Mouse (Mus musculus) thymus, postnatal 36 days (tissue): ENCODE results near the gene Arl11.

Experiments used
- DNase-seq, 2 experiments: peaks; one replicate each; pipeline ENCODE4 v3.0.0; 2022; ENCODE audit warnings: mixed read lengths in 2 of 2

The Arl11 gene

DNA sequence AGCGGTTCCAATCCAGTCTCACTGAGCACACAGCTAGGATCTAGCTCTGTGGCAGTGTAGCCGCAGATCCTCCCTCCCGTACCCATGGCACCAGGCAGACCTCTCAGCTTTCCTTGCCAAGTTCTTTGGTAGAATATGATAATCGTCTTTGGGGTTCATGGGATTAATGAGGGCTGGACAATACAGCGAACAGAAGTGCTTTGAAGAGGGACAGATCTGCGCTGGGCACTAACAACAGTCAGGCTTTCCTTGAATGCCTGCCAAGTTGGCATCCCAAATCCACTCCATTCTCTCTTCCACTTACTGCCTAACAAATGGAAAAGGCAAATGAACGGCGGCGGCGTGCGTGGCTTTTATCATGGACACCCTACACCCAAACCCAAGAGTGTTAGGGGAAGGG lies 21.0 kb downstream of the Arl11 start:
- DNase-seq: no peak

DNA sequence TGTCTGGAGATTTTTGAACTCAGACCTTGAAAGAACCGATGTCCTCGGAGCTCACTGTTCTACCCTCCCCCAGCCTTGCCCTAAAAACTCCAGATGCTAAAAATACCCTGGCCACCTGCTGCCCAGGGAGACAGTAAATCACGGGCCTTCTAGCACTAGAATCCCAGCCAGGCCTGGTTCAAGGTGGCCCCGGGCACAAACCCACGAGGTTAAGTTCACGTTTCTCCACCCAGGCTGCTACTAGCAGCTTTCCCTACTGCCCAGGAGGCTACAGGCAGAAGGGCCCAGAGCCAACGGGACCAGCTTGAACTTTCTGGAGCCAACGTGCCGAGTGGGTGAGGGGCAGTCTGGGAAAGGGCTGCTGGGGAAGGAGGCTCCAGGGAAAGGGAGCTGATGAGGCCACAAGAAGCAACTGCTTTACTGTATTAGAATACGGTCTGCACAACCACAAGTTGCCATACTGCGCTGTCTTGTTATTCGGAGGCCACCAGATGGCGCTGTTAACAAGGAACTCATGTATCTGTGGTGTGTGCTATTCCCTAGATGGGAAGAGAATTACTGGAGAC lies 21.5 kb downstream of the Arl11 start:
- peak; percentile 60 to 72 for DNase-seq

DNA sequence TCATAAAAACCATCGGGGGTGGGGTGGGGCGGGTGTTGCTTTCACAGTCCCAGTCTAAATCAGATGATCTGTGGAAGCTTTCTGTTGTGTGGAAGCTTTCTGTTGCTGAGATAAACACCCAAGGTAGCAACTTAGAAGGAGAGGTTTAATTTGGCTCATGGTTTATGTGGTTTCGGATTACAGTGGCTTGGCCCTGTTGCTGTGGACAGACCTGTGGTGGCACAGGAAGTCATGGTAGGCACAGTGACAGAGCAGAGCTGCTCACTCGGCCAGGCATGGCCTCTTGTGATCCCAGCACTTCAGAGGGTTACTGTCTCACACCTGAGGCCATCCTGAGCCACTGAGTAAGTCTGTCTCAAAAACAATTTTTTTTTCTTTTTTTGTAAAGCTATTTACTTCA lies 29.8 kb downstream of the Arl11 start:
- DNase-seq: no peak

DNA sequence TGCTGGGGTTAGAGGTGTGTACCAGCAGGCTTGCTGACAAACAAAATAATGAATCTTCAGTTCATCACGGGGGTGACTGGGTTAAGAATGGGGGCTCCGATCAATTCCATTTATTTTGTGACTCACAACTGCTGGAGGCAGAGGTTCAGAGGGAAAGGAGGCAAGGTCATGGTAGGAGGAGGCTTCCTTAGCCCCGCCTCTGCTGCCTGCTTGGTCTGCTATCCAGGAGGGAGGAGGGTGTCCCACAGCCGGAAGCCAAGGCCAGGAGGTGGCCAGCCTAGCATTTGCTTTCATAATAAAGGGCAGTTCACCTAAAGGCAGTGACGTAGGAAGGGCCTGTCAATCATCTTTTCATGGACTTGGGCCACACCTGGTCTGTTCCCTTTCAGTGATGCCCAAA lies 35.0 kb downstream of the Arl11 start:
- no peak for DNase-seq

DNA sequence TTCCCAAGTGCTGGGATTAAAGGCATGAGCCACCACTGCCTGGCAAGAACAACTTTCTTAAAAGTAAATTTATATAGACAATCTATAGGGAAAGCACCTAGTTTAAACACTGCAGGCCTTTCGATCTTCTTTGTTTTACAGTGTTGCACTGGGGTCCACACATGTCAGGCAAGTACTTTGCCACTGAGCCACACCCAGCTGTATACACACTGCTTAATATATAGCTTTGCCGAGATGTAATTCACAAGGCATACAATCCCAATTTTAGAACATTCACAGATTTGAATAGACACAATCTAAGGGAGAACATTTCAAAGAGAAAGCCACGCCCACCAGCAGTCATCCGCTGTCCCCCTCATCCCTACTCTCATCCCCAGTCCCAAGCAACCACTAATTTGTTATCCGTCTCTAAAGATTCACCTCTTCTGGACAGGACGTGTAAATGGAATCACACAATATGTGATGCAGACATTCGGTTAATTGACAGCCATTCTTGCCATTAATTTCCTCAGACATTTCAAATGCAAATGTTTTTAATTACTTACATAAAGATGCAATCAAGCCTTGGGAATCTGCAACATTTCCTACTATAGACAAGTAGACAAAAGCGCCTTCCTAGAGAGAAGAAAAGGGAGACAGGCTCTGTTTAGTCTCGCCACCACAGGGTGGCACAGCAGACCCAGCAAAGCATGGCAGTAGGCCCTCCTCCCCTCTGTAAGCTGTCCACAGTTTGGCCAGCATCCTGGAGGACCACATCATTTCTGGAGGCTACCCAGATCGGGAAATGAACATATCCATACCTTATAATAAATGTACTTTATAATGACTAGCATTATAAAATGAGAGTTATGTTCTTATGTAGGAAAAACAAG lies 37.5 kb downstream of the Arl11 start:
- DNase-seq: no peak

DNA sequence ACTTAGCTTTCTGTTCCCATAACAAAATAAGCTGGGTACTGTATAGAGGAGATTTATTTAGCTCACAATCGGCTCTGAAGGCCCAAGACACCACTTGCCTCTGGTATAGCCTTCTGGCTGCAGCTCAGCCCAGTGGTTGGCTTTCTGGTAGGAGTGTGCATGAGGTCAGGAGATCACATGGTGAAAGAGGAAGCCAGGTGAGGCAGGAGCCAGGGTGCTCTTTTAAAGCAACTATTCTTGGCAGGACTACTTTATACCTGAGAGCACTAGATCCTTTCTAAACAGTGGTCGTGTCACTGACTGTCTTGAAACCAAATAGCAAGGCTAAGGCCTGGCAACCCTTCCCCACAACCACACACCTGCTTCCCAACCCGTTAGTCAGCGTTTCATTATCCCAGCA lies 40.3 kb downstream of the Arl11 start:
- DNase-seq: no peak

DNA sequence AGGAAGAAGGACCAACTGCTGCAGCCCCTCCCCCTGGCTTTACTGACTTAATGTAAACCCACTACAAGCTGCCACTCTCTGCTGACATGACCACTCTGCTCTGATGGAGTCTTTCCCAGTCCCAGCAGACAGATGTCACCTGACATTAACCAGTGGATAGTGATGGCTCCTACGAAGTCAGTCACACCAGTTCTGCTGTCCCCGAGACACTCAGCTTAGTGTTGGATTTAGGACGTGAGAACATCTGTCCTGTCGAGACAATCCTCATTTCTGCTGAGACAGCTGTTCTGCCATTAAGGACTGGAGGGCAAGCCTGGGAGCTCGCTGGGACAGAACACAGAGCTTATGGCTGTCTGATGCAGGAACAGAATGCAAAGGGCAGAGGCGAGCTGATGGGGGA lies 41.3 kb downstream of the Arl11 start:
- DNase-seq: no peak

DNA sequence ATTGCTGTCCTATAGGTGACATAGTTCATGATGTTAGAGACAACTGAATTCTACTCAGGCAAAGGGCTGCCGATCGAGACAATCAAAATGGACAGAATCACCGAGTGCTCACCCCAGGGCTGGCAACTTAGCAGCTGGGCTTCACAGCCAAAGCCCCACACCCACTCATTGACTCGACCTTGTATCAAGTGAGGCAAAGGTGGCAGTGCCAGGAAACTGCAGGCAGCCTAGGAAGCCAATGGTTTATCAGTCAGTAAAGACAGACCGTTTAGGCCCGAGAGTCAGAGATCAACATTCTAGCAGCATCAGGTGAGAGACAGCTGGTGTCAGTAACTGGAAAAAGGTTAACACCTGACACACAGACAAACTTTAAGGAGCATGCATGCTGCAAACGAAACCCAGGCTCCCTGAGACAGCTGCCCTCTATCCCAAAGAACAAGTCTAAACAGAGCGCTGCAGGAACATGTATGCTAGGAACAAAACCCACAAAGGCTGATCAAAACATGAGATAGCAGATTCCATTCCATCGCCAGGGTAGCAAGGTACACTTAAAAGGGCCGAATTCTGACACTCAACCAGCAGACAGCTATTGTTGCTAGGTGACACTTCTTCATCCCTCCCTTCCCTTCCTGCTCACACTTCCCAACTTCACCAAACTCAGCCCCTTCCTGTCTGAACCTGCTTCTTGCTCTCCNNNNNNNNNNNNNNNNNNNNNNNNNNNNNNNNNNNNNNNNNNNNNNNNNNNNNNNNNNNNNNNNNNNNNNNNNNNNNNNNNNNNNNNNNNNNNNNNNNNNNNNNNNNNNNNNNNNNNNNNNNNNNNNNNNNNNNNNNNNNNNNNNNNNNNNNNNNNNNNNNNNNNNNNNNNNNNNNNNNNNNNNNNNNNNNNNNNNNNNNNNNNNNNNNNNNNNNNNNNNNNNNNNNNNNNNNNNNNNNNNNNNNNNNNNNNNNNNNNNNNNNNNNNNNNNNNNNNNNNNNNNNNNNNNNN lies 45.0 kb downstream of the Arl11 start:
- DNase-seq: no peak

DNA sequence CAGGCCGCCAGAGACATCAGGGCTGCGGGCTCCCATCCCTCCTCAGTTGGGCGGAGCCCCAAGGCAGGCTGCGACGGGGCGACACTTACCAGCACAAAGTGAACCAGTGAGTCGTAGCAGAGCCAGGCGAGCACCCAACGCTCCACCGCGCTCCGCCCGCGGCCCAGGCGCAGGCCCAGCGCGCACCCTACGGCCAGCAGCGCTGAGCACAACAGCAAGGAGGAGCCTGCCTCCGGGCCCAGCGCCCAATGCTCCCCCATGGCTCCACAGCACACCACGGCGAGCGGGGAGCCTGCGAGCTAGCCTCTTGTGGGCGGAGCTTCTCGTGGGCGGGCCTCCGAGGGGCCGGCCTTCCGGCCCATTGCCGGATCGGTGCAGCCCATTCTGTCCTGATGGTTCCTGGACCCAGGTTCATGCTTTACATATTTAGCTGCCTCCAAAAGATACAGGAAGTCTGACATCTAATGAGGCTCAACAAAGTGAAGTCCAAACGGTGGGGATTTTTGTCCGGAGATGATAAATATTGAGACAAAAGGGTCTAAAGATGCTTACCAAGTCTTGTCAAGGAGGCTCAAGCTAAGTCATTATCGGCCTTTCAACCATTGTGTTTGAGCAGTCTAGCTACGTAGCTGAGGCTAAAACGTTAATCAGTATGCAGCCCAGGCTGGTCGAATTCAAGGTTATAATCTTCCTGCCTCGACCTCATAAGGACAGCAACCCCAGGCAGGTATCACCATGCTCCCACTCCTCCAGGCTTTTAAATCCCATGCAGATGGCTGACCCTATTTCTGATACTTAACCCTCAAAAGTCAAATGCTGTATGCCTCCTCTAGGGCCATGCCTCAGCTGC lies 50.8 kb downstream of the Arl11 start, which contains the start of gene Ebpl:
Ebpl (minus strand) TSS at position 309 of the 850 bp plus-strand sequence.
- DNase-seq: peak; percentile 89

DNA sequence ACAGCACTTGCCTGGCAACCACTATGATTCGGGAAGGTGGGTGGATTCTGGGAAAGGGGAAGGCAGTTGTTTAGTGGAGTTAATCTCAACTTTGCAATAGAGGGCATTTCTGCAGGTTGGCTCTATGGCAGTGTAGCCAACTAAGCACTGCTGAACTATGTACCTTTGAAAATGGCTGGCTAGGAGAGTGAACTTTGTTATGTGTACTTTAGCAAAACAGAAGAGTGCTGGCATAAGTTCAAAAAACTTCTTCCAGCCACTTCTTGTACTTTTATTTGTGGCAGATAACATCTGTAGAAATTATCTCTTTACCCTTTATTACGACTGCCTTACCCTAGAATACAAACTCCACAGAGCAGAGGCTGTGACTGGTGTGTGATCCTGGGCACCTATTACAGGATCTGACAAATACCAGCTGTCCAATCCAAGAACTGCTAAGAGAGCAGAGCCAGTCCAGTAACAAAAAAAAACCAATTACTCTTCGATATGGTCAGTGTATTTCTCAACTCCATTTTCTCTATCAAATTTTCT lies 51.5 kb downstream of the Arl11 start:
- no peak for DNase-seq
